Mouse (Mus musculus) brain, embryonic 18.5 days (tissue): ENCODE measurements around the gene Mmp2.
"Not testable (repeated sequence)": the region's sequence is repeated elsewhere in the genome, so short reads cannot be mapped to it uniquely, and the experiment has no call there.

Source experiments
- DNase-seq: peaks from one replicate; pipeline ENCODE4 v3.0.0-alpha.2; 2012; ENCODE audit warnings: low read depth, low spot score

The Mmp2 gene

GRCm38 (mm10) chr8:92838616-92839015 is 11.5 kb downstream of the Mmp2 start:
- no peak for DNase-seq

GRCm38 (mm10) chr8:92839161-92839560 is 12.1 kb downstream of the Mmp2 start:
- no peak for DNase-seq

GRCm38 (mm10) chr8:92839876-92840275 is 12.8 kb downstream of the Mmp2 start:
- no peak for DNase-seq

- DNase-seq = no peak
Observed at GRCm38 (mm10) chr8:92846684-92847083, 19.6 kb downstream of the Mmp2 start.

- DNase-seq = no peak
Observed at GRCm38 (mm10) chr8:92847299-92847698, 20.2 kb downstream of the Mmp2 start.

GRCm38 (mm10) chr8:92849261-92849660 is 22.2 kb downstream of the Mmp2 start:
- no peak for DNase-seq

GRCm38 (mm10) chr8:92850239-92850638 is 23.1 kb downstream of the Mmp2 start:
- no peak for DNase-seq

- DNase-seq = no peak
Observed at GRCm38 (mm10) chr8:92851381-92851780, 24.3 kb downstream of the Mmp2 start.

- DNase-seq = no peak
Observed at GRCm38 (mm10) chr8:92853188-92853983, 26.3 kb downstream of the Mmp2 start.

GRCm38 (mm10) chr8:92854673-92855072 is 27.6 kb downstream of the Mmp2 start:
- no peak for DNase-seq

GRCm38 (mm10) chr8:92855171-92855894 is 28.2 kb downstream of the Mmp2 start, which contains the start of gene Lpcat2:
Gene Lpcat2 (plus strand): TSS chr8:92855339.
- DNase-seq = no peak

GRCm38 (mm10) chr8:92856273-92856986 is 29.3 kb downstream of the Mmp2 start:
- DNase-seq = no peak

- no peak for DNase-seq
Observed at GRCm38 (mm10) chr8:92858475-92859182, 31.5 kb downstream of the Mmp2 start.

GRCm38 (mm10) chr8:92861977-92862376 is 34.9 kb downstream of the Mmp2 start:
- no peak for DNase-seq

- DNase-seq = no peak
Observed at GRCm38 (mm10) chr8:92870281-92870680, 43.2 kb downstream of the Mmp2 start.

- no peak for DNase-seq
Observed at GRCm38 (mm10) chr8:92872063-92872759, 45.1 kb downstream of the Mmp2 start.

- DNase-seq = no peak
Observed at GRCm38 (mm10) chr8:92875795-92876194, 48.7 kb downstream of the Mmp2 start.

GRCm38 (mm10) chr8:92881247-92881646 is 54.2 kb downstream of the Mmp2 start:
- DNase-seq = no peak

- DNase-seq = no peak
Observed at GRCm38 (mm10) chr8:92883771-92884170, 56.7 kb downstream of the Mmp2 start.

- not testable (repeated sequence) for DNase-seq
Observed at GRCm38 (mm10) chr8:92892216-92892615, 65.1 kb downstream of the Mmp2 start.

- DNase-seq = no peak
Observed at GRCm38 (mm10) chr8:92893870-92894269, 66.8 kb downstream of the Mmp2 start.
